Mouse (Mus musculus): ENCODE results near the gene 4933424G06Rik. TPM values are rescaled to one million over a fixed set of nuclear protein-coding genes. Genes with fewer than 3 reads are reported as not detected.

The 4933424G06Rik gene
- polyA plus RNA-seq, 1 experiment from 2014 or later: 0.92 TPM

GRCm38 (mm10) chr1:36804259-36804658 is 94.3 kb downstream of the 4933424G06Rik start:
- Histone ChIP-seq H3K4me2 (ENCODE audit: low read depth, low read length) (no peak overlapping the region), H3K27me3 (ENCODE audit: control insufficient read depth, insufficient read depth, low read length) (no peaks in the 10 kb centered on the region), H3K9me3 (ENCODE audit: control insufficient read depth, low read length) (no peaks in the 10 kb centered on the region), H3K36me3 (ENCODE audit: control insufficient read depth, insufficient read depth, low read length) (peaks cover 68% of the 10 kb centered on the region), H3K4me3 (ENCODE audit: low read depth, low read length) (no peak overlapping the region), H3K4me1 (ENCODE audit: control insufficient read depth, insufficient read depth, low read length) (no peaks in the 10 kb centered on the region), H3K27ac (ENCODE audit: low read depth, low read length) (no peak overlapping the region), H3K9ac (replicated peaks; ENCODE audit: low read depth, low read length) (no peak overlapping the region)
- 81% methylated on average over 9 of the region's 9 CpGs for WGBS
- no peak for ATAC-seq (ENCODE audit: low read depth)

GRCm38 (mm10) chr1:36804833-36805232 is 94.9 kb downstream of the 4933424G06Rik start:
- Histone ChIP-seq H3K36me3 (ENCODE audit: control insufficient read depth, insufficient read depth, low read length) (peaks cover 62% of the 10 kb centered on the region), H3K9ac (replicated peaks; ENCODE audit: low read depth, low read length) (no peak overlapping the region), H3K4me2 (ENCODE audit: low read depth, low read length) (no peak overlapping the region), H3K9me3 (ENCODE audit: control insufficient read depth, low read length) (no peaks in the 10 kb centered on the region), H3K4me3 (ENCODE audit: low read depth, low read length) (no peak overlapping the region), H3K27ac (ENCODE audit: low read depth, low read length) (no peak overlapping the region), H3K4me1 (ENCODE audit: control insufficient read depth, insufficient read depth, low read length) (no peaks in the 10 kb centered on the region), H3K27me3 (ENCODE audit: control insufficient read depth, insufficient read depth, low read length) (no peaks in the 10 kb centered on the region)
- no peak for ATAC-seq (ENCODE audit: low read depth)
- 99% methylated on average over 4 of the region's 4 CpGs for WGBS

- no peak overlapping the region for H3K9ac ChIP-seq (replicated peaks; ENCODE audit: low read depth, low read length)
- H3K27me3 ChIP-seq (ENCODE audit: control insufficient read depth, insufficient read depth, low read length): no peaks in the 10 kb centered on the region
- H3K4me1 ChIP-seq (ENCODE audit: control insufficient read depth, insufficient read depth, low read length): no peaks in the 10 kb centered on the region
- H3K36me3 ChIP-seq (ENCODE audit: control insufficient read depth, insufficient read depth, low read length): peaks cover 66% of the 10 kb centered on the region
- ATAC-seq (ENCODE audit: low read depth): no peak
- no peak overlapping the region for H3K4me3 ChIP-seq (ENCODE audit: low read depth, low read length)
- no peak overlapping the region for H3K4me2 ChIP-seq (ENCODE audit: low read depth, low read length)
- no peak overlapping the region for H3K27ac ChIP-seq (ENCODE audit: low read depth, low read length)
- no peaks in the 10 kb centered on the region for H3K9me3 ChIP-seq (ENCODE audit: control insufficient read depth, low read length)
- 96% methylated on average over 7 of the region's 7 CpGs for WGBS
Measured at GRCm38 (mm10) chr1:36806181-36806905, 96.4 kb downstream of the 4933424G06Rik start.

- 93% methylated on average over 1 of the region's 1 CpGs for WGBS
- Histone ChIP-seq H3K4me1 (ENCODE audit: control insufficient read depth, insufficient read depth, low read length) (no peaks in the 10 kb centered on the region), H3K4me3 (ENCODE audit: low read depth, low read length) (no peak overlapping the region), H3K9me3 (ENCODE audit: control insufficient read depth, low read length) (no peaks in the 10 kb centered on the region), H3K27me3 (ENCODE audit: control insufficient read depth, insufficient read depth, low read length) (no peaks in the 10 kb centered on the region), H3K9ac (replicated peaks; ENCODE audit: low read depth, low read length) (no peak overlapping the region), H3K4me2 (ENCODE audit: low read depth, low read length) (no peak overlapping the region), H3K27ac (ENCODE audit: low read depth, low read length) (no peak overlapping the region), H3K36me3 (ENCODE audit: control insufficient read depth, insufficient read depth, low read length) (peaks cover 66% of the 10 kb centered on the region)
- ATAC-seq (ENCODE audit: low read depth): no peak
Measured at GRCm38 (mm10) chr1:36807086-36807485, 97.1 kb downstream of the 4933424G06Rik start.

Small RNAs within 50 kb of the gene (microRNA-seq; reads per million reads assigned to microRNA genes)
- gene Gm24133: not detected

Other genes with a start within 250 kb of the 4933424G06Rik start
- 8.8 and 9.8 TPM in 2 replicates for gene Cnnm4, start 238.5 kb upstream of the 4933424G06Rik start, polyA plus RNA-seq (2014; fragmentation: Nextera tagmentation; extraction: Ambion mirVana)
- gene Cnnm3, start 198.3 kb upstream of the 4933424G06Rik start, polyA plus RNA-seq (2014; fragmentation: Nextera tagmentation; extraction: Ambion mirVana): 5.4 and 9.4 TPM in 2 replicates
- 13.0 and 14.9 TPM in 2 replicates for gene Ankrd23, start 173.3 kb upstream of the 4933424G06Rik start, polyA plus RNA-seq (2014; fragmentation: Nextera tagmentation; extraction: Ambion mirVana)
- gene Gm42417, start 170.7 kb upstream of the 4933424G06Rik start, polyA plus RNA-seq (2014; fragmentation: Nextera tagmentation; extraction: Ambion mirVana): 0.32 and 0.62 TPM in 2 replicates
- gene Ankrd39, start 162.7 kb upstream of the 4933424G06Rik start, polyA plus RNA-seq (2014; fragmentation: Nextera tagmentation; extraction: Ambion mirVana): 26.6 and 34.5 TPM in 2 replicates
- 4.0 and 5.2 TPM in 2 replicates for gene Sema4c, start 151.8 kb upstream of the 4933424G06Rik start, polyA plus RNA-seq (2014; fragmentation: Nextera tagmentation; extraction: Ambion mirVana)
- gene Fam178b, start 27.0 kb upstream of the 4933424G06Rik start, polyA plus RNA-seq (2014; fragmentation: Nextera tagmentation; extraction: Ambion mirVana): not detected in 2 replicates
- 700 and 834 TPM in 2 replicates for gene Cox5b, start 18.7 kb upstream of the 4933424G06Rik start, polyA plus RNA-seq (2014; fragmentation: Nextera tagmentation; extraction: Ambion mirVana)
- 103 and 117 TPM in 2 replicates for gene Actr1b, start 4.3 kb downstream of the 4933424G06Rik start, polyA plus RNA-seq (2014; fragmentation: Nextera tagmentation; extraction: Ambion mirVana)
- 1.5 and 2.6 TPM in 2 replicates for gene Zap70, start 51.6 kb downstream of the 4933424G06Rik start, polyA plus RNA-seq (2014; fragmentation: Nextera tagmentation; extraction: Ambion mirVana)
- 21.8 and 22.1 TPM in 2 replicates for gene Tmem131, start 233.5 kb downstream of the 4933424G06Rik start, polyA plus RNA-seq (2014; fragmentation: Nextera tagmentation; extraction: Ambion mirVana)

Measured in neural tube, embryonic 14.5 days (tissue).